Mouse (Mus musculus) neural tube, embryonic 11.5 days (tissue): ENCODE data around the gene Gstp2. TPM values are rescaled to one million over a fixed set of nuclear protein-coding genes. Genes with fewer than 3 reads are reported as not detected.

Experiments used
- ATAC-seq: fragments of 200-750 bp; cut with Nextera tagmentation; 2 replicates; pipeline ENCODE4 v1.8.0; 2017; ENCODE audit warnings: moderate number of reproducible peaks, mild to moderate bottlenecking, moderate TSS enrichment, moderate library complexity; ENCODE audit not compliant: insufficient read depth, low FRiP score, low TSS enrichment
- DNase-seq: peaks from one replicate; pipeline ENCODE4 v3.0.0-alpha.2; 2015; ENCODE audit warnings: low spot score
- H3K27ac ChIP-seq: fragments of 300-500 bp; sonication (generic); 2 replicates; pipeline ENCODE4 v1.5.1; 2014; ENCODE audit warnings: low read depth, mild to moderate bottlenecking, low read length
- H3K27me3 ChIP-seq: fragments of 300-500 bp; sonication (generic); 2 replicates; pipeline ENCODE4 v1.6.1; 2014; ENCODE audit warnings: mild to moderate bottlenecking, low read length, mixed read lengths; ENCODE audit not compliant: control insufficient read depth, insufficient read depth
- H3K36me3 ChIP-seq: fragments of 300-500 bp; sonication (generic); 2 replicates; pipeline ENCODE4 v1.6.1; 2014; ENCODE audit warnings: mild to moderate bottlenecking, low read length, moderate library complexity, mixed read lengths; ENCODE audit not compliant: control insufficient read depth, insufficient read depth
- H3K4me1 ChIP-seq: fragments of 300-500 bp; sonication (generic); 2 replicates; pipeline ENCODE4 v1.6.1; 2014; ENCODE audit warnings: low read length, mixed read lengths; ENCODE audit not compliant: control insufficient read depth, insufficient read depth
- H3K4me2 ChIP-seq: fragments of 300-500 bp; sonication (generic); 2 replicates; pipeline ENCODE4 v1.6.1; 2014; ENCODE audit warnings: low read depth, mild to moderate bottlenecking, moderate library complexity
- H3K4me3 ChIP-seq: fragments of 300-500 bp; sonication (generic); 2 replicates; pipeline ENCODE4 v1.5.1; 2014; ENCODE audit warnings: low read depth, low read length
- H3K9ac ChIP-seq: fragments of 300-500 bp; sonication (generic); 2 replicates; pipeline ENCODE4 v1.6.1; 2014; ENCODE audit warnings: mild to moderate bottlenecking, low read length
- H3K9me3 ChIP-seq: fragments of 300-500 bp; sonication (generic); 2 replicates; pipeline ENCODE4 v1.6.1; 2016; ENCODE audit warnings: low read length; ENCODE audit not compliant: control insufficient read depth
- WGBS: fragments of 180-500 bp; shearing (Covaris S2); extraction: QIAGEN DNeasy Blood & Tissue Kit; methylation state at CpG from one replicate; pipeline ENCODE4 v1.1.7; 2014; 5-methylcytosine and 5-hydroxymethylcytosine counted together
- polyA plus RNA-seq: library from polyadenylated mRNA; unstranded; fragments of >200 nt; fragmentation: Nextera tagmentation; extraction: Ambion mirVana; gene quantifications from 2 replicates; pipeline ENCODE4 v1.2.1, GENCODE M21; 2014

Gene Gstp2
- polyA plus RNA-seq, 1 experiment from 2014 or later: 0.68 TPM

DNA sequence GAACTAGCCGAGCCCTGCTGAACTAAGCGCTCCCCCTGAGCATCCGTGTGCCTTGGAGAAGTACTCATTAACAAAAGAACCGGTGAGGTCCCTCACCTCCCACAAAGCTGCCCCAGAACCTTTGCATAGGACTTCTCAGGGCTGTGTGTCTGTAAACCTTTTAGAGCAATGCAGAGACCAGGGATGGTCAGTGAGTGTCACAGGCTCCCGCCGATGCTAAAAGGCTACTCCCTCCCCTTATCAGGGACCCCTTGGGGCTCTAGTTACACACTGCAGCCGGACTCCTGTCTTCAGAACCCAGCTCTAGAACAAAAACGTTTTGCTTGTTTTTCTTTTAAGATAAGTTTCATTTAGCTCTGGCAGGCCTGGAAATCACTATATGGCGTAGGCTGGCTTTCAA lies 32.8 kb downstream of the Gstp2 start:
- peaks cover 5% of the 10 kb centered on the region for H3K4me1 ChIP-seq
- H3K9ac ChIP-seq: peak overlapping the region; percentile 5
- peak overlapping the region; percentile 56; the same call in 1 of the 2 replicates for H3K4me3 ChIP-seq
- H3K9me3 ChIP-seq: no peaks in the 10 kb centered on the region
- DNase-seq (no peak), ATAC-seq (no peak)
- 25% methylated on average over 9 of the region's 9 CpGs for WGBS
- peak overlapping the region; percentile 26 for H3K4me2 ChIP-seq
- no peaks in the 10 kb centered on the region for H3K36me3 ChIP-seq
- H3K27ac ChIP-seq: no peak overlapping the region
- H3K27me3 ChIP-seq: no peaks in the 10 kb centered on the region

DNA sequence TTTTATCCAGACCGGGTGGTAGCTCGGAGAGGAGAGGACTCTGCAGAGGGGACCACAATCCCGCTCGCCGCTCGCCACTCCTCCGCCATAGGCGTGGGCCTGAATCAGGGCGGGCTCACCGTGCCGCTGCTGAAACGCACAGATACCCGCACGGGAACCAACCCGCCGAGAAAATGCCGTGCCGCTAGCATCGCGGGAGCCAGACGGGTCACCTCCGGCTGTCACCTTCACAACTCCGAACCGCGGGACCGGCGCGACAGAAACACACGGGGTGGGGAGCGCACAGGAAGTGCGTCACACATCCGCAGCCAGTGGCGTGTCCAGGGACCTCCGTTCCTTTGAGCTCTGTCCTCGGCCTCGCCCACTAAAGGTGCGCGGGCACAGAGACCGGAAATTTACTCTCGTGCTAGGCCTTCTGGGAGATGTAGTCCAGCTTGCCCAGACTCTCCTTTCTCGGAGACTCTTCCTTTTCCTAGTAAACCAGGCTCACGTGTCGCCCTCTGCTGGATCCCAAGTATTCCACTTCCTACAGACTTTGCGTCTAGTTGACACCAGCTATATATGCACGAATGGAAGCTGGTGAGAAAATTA lies 33.3 kb downstream of the Gstp2 start, which contains the start of gene Ndufv1:
TSS of gene Ndufv1 (minus strand) at position 375 of the 591 bp plus-strand sequence.
- peak; percentile 99 for ATAC-seq
- WGBS: under 1% methylated on average over 45 of the region's 45 CpGs

DNA sequence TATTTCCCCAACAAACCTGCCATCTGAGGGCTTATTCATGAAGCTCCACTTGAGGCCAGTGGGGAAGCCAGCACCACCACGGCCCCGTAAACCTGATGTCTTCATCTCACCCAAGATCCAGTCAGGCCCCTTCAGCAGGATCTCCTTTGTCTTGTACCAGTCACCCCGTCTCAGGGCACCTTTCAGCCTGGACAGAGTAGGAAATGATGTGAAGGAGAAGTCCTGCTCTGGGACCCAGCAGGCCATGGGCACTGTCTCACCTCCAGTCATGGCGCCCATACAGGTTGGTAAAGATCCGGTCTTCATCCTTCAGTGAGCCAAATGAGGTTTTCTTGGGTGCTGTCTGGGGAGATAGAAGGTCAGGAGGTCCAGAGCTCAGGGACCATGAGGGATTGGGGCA lies 34.7 kb downstream of the Gstp2 start:
- H3K36me3 ChIP-seq: peaks cover 2% of the 10 kb centered on the region; the same call in 1 of the 2 replicates
- H3K27me3 ChIP-seq: no peaks in the 10 kb centered on the region
- DNase-seq: no peak
- peaks cover 5% of the 10 kb centered on the region for H3K4me1 ChIP-seq
- no peak overlapping the region for H3K4me2 ChIP-seq
- H3K27ac ChIP-seq: no peak overlapping the region
- 94% methylated on average over 5 of the region's 5 CpGs for WGBS
- H3K9me3 ChIP-seq: no peaks in the 10 kb centered on the region
- H3K9ac ChIP-seq: no peak overlapping the region
- no peak overlapping the region for H3K4me3 ChIP-seq
- no peak for ATAC-seq

More for the DNA sequence above, 33.3 kb downstream of the Gstp2 start, which contains the start of gene Ndufv1:
- Histone ChIP-seq H3K27me3 (no peaks in the 10 kb centered on the region), H3K36me3 (no peaks in the 10 kb centered on the region; the same call in 1 of the 2 replicates), H3K4me1 (peaks cover 5% of the 10 kb centered on the region), H3K4me2 (peak within 1 kb of the TSS; percentile 60), H3K4me3 (peak within 1 kb of the TSS; percentile 56), H3K27ac (no peak within 1 kb of the TSS), H3K9ac (peak within 1 kb of the TSS; percentile 59), H3K9me3 (no peaks in the 10 kb centered on the region)
- peak; percentile 97 for DNase-seq

DNA sequence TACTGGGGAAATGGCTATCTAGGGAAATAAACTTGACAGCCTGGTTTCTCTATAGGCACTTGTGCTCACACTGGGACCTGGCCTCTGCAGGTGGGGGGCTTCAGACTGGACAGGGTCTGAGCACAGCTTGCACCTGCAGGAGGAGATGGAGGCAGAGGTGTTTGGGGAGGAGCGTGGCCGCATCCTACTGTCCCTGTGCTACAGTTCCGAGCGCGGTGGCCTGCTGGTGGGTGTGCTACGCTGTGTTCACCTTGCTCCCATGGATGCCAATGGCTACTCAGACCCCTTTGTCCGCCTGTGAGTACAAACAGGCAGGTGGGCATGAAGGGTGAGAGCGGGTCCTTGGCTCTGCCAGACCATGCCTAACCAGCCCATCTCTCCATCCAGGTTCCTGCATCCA lies 39.9 kb downstream of the Gstp2 start:
- DNase-seq: no peak
- 95% methylated on average over 8 of the region's 8 CpGs for WGBS
- Histone ChIP-seq H3K36me3 (peaks cover 2% of the 10 kb centered on the region), H3K9ac (no peak overlapping the region), H3K9me3 (no peaks in the 10 kb centered on the region), H3K4me1 (peaks cover 7% of the 10 kb centered on the region; the same call in 1 of the 2 replicates), H3K27me3 (no peaks in the 10 kb centered on the region), H3K4me3 (no peak overlapping the region), H3K27ac (no peak overlapping the region), H3K4me2 (no peak overlapping the region)
- ATAC-seq: no peak

DNA sequence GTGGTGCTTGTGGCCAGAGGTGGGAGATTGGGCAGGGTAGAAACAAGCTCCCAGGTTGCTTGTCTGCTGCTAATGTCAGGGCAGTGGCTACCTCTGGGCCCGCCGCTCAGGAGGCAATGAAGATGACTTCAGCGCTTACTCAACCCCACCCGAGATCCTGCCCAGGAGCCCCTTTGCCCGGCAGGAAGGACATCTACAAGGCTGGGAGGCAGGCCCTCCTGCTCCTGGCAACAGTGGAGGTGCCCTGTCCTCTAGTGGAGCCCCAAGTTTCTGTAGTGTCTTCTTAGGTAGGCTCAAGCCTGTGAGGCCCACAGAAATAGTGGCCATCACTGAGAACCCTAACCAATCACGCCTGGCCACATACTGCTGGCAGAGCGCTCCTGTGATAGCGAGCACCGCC lies 40.7 kb downstream of the Gstp2 start:
- Histone ChIP-seq H3K27me3 (no peaks in the 10 kb centered on the region), H3K36me3 (peaks cover 2% of the 10 kb centered on the region), H3K9me3 (no peaks in the 10 kb centered on the region), H3K4me3 (no peak overlapping the region), H3K4me1 (peaks cover 9% of the 10 kb centered on the region; the same call in 1 of the 2 replicates), H3K27ac (no peak overlapping the region), H3K9ac (no peak overlapping the region), H3K4me2 (no peak overlapping the region)
- ATAC-seq: no peak
- WGBS: 96% methylated on average over 9 of the region's 9 CpGs
- DNase-seq: no peak

DNA sequence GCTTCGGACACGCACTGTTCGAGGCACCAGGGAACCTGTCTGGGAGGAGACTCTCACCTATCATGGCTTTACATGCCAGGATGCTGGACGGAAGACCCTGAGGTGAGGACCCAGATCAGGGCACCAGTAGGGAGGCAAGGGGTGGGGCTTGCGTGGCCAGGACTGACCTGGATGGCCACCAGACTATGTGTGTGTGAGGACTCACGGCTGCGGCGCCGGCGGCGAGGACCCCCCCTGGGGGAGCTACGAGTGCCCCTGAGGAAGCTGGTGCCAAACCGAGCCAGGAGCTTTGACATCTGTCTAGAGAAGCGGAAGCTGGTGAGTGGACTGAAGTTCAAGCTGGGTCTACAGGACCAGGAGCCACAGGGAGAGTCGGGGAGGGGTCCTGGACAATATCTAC lies 41.5 kb downstream of the Gstp2 start:
- no peak overlapping the region for H3K27ac ChIP-seq
- peaks cover 9% of the 10 kb centered on the region; the same call in 1 of the 2 replicates for H3K4me1 ChIP-seq
- H3K36me3 ChIP-seq: peaks cover 2% of the 10 kb centered on the region
- no peak for DNase-seq
- no peak overlapping the region for H3K9ac ChIP-seq
- ATAC-seq: no peak
- 83% methylated on average over 15 of the region's 15 CpGs for WGBS
- H3K4me2 ChIP-seq: no peak overlapping the region
- no peaks in the 10 kb centered on the region for H3K27me3 ChIP-seq
- no peak overlapping the region for H3K4me3 ChIP-seq
- H3K9me3 ChIP-seq: no peaks in the 10 kb centered on the region

DNA sequence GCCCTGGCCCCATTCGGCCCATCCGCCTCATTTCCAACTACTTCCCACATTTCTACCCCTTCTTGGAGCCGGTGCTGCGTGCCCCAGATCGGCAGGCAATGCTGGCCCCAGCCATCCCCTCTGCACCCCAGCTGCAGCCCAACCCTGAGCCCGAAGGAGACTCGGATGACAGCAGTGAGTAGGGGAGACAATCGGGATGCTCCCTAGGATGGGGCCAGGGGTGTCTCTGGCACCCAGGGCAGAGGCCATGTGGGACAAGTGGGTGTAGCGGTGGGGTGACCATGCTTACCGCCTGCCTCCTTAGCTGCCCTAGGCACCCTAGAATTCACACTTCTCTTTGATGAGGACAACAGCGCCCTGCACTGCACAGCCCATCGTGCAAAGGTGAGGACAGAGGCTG lies 42.2 kb downstream of the Gstp2 start:
- 78% methylated on average over 12 of the region's 12 CpGs for WGBS
- H3K9me3 ChIP-seq: no peaks in the 10 kb centered on the region
- peaks cover 9% of the 10 kb centered on the region; the same call in 1 of the 2 replicates for H3K4me1 ChIP-seq
- H3K4me2 ChIP-seq: no peak overlapping the region
- no peak overlapping the region for H3K27ac ChIP-seq
- H3K36me3 ChIP-seq: peaks cover 2% of the 10 kb centered on the region
- H3K9ac ChIP-seq: no peak overlapping the region
- H3K4me3 ChIP-seq: no peak overlapping the region
- ATAC-seq (no peak), DNase-seq (no peak)
- no peaks in the 10 kb centered on the region for H3K27me3 ChIP-seq

DNA sequence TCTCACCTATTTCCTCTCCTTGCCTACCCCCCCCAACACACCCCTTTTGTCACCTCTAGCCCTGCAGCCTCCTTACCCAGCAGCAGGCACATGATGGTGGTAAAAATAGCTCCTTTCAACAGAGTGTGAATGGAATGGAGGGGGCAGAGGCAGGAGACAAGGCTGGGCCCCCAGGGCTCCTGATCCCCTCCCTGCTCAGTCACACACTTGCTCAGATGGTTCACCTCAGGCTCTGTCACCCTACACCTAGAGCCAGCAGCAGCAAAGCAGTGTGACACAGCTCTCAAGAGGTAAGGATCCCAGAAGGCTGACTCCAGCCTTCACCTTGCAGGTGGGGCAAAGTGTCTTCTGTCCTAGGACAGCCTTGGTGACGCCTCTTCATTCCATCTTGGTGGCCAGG lies 42.7 kb downstream of the Gstp2 start, which contains the start of gene Doc2g:
TSS of gene Doc2g (plus strand) at position 202 of the 400 bp plus-strand sequence.
- 70% methylated on average over 1 of the region's 1 CpGs for WGBS
- no peak within 1 kb of the TSS for H3K4me2 ChIP-seq
- no peaks in the 10 kb centered on the region for H3K9me3 ChIP-seq
- H3K4me1 ChIP-seq: peaks cover 9% of the 10 kb centered on the region; the same call in 1 of the 2 replicates
- H3K27ac ChIP-seq: no peak within 1 kb of the TSS
- no peak within 1 kb of the TSS for H3K4me3 ChIP-seq
- DNase-seq: no peak
- H3K27me3 ChIP-seq: no peaks in the 10 kb centered on the region
- no peak for ATAC-seq
- H3K36me3 ChIP-seq: peaks cover 2% of the 10 kb centered on the region
- no peak within 1 kb of the TSS for H3K9ac ChIP-seq

DNA sequence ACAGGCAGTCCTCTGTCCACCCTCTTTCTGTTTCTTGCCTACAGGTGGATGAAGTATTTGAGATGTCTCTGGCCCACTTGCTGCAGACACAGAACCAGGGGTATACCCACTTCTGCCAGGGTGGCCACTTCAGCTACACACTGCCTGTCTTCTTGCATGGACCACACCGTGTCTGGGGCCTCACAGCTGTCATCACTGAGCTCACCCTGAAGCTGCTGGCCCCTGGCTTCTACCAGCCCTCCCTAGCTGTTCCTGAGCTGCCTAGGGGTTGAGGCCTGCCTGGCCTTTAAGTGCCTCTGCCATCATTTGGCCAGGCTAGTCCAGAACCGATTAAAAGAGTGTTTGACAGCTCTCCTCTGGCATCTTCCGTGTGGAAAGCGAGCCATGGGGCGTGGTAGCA lies 44.1 kb downstream of the Gstp2 start:
- H3K4me2 ChIP-seq: peak overlapping the region; percentile 94; the same call in 1 of the 2 replicates
- WGBS: 79% methylated on average over 5 of the region's 5 CpGs
- no peaks in the 10 kb centered on the region for H3K9me3 ChIP-seq
- peaks cover 9% of the 10 kb centered on the region; the same call in 1 of the 2 replicates for H3K4me1 ChIP-seq
- no peak for ATAC-seq
- H3K27me3 ChIP-seq: no peaks in the 10 kb centered on the region
- peaks cover 2% of the 10 kb centered on the region for H3K36me3 ChIP-seq
- H3K9ac ChIP-seq: no peak overlapping the region
- H3K27ac ChIP-seq: no peak overlapping the region
- no peak for DNase-seq
- H3K4me3 ChIP-seq: no peak overlapping the region
